Mouse (Mus musculus): ENCODE results near the gene Afg1l. TPM values are rescaled to one million over a fixed set of nuclear protein-coding genes. Genes with fewer than 3 reads are reported as not detected.

Afg1l gene
- polyA plus RNA-seq, 1 experiment from 2014 or later, result 9.6 TPM

DNA sequence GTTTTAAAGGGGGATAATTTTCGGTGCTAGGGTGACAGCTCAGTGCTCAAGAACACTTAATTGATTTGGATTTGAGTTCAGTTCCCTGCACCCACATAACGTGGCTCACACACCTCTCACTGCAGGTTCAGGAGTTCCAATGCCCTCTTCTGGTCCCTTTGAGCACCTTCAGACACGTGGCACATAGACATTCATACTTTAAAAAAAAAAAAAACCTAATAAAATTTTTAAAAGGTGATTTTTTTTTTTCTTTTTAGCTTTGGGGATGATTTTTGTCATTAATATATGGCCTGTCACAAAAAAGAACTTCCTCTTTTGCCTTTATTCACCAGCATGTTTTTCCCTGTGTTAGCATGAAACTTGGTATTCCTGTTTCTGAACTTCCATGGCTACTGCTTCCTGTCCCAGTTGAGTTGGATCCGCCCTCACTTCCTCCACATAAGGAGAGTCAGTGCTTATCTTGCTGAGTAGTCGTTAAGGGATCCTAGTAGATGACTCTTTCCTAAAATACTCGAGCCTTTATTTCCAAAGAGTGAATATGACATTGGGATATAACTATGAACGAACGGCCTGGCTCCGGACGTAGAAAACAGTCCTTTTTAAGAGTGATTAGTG lies 25.8 kb upstream of the Afg1l start:
- H3K9me3 ChIP-seq (ENCODE audit: control insufficient read depth, low read length), result no peaks in the 10 kb centered on the region
- H3K36me3 ChIP-seq (replicated peaks; ENCODE audit: control insufficient read depth, insufficient read depth), result peaks cover 6% of the 10 kb centered on the region
- H3K4me1 ChIP-seq (replicated peaks; ENCODE audit: control insufficient read depth, insufficient read depth, low read length), result peaks cover 15% of the 10 kb centered on the region
- no peak for ATAC-seq (ENCODE audit: low FRiP score)
- no peak overlapping the region for H3K27ac ChIP-seq
- no peaks in the 10 kb centered on the region for H3K27me3 ChIP-seq (ENCODE audit: control insufficient read depth, insufficient read depth, low read length)
- 89% methylated on average over 10 of the region's 10 CpGs for WGBS
- H3K4me3 ChIP-seq (replicated peaks; ENCODE audit: low read length), result no peak overlapping the region
- no peak overlapping the region for H3K4me2 ChIP-seq (replicated peaks)
- no peak for DNase-seq (ENCODE audit: low spot score)
- H3K9ac ChIP-seq, result no peak overlapping the region

DNA sequence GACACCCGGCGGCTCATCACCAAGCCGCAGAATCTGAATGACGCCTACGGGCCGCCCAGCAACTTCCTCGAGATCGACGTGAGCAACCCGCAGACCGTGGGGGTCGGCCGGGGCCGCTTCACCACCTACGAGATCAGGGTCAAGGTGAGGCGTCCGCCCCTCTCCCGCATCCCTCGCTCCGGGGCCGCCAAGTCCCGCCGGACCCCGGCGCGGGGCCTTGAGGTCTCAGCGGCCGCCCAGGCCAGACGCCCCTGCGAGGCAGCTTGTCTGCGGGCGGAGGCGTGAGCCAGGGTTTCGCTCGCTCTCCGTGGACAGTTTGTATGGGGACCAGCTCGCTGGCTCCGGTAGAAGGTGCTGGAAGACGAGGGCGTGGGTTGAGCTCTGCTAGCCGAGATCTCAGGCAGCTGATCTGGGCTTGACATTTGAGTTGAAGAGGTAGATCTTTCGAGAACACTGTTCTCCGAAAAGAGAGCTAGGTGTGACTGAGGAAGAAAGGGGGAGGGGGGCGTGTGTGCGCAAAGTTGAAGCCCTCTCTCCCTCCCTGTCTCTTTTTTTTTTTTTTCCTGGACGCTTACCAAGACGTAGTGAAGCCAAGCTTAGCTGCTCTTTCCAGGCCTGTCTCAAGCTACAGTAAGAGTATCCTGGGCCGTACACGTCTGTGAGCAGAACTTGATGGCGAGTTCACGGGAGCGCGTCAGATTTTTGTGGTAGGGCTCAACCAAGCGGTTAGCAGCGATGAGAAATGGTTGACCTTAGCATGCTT lies 24.2 kb upstream of the Afg1l start:
- no peaks in the 10 kb centered on the region for H3K27me3 ChIP-seq (ENCODE audit: control insufficient read depth, insufficient read depth, low read length)
- WGBS, result under 1% methylated on average over 53 of the region's 55 CpGs
- peaks cover 15% of the 10 kb centered on the region for H3K4me1 ChIP-seq (replicated peaks; ENCODE audit: control insufficient read depth, insufficient read depth, low read length)
- peak overlapping the region; percentile 93 for H3K9ac ChIP-seq
- 0 out of 2 replicates have a peak, but pooled peaks cover 3% of the 10 kb centered on the region for H3K36me3 ChIP-seq (replicated peaks; ENCODE audit: control insufficient read depth, insufficient read depth)
- H3K4me3 ChIP-seq (replicated peaks; ENCODE audit: low read length), result peak overlapping the region; percentile 90
- peak overlapping the region; percentile 84 for H3K4me2 ChIP-seq (replicated peaks)
- DNase-seq (ENCODE audit: low spot score) (peak; percentile 63), ATAC-seq (ENCODE audit: low FRiP score) (peak; percentile 32)
- H3K27ac ChIP-seq, result peak overlapping the region; percentile 98
- no peaks in the 10 kb centered on the region for H3K9me3 ChIP-seq (ENCODE audit: control insufficient read depth, low read length)

DNA sequence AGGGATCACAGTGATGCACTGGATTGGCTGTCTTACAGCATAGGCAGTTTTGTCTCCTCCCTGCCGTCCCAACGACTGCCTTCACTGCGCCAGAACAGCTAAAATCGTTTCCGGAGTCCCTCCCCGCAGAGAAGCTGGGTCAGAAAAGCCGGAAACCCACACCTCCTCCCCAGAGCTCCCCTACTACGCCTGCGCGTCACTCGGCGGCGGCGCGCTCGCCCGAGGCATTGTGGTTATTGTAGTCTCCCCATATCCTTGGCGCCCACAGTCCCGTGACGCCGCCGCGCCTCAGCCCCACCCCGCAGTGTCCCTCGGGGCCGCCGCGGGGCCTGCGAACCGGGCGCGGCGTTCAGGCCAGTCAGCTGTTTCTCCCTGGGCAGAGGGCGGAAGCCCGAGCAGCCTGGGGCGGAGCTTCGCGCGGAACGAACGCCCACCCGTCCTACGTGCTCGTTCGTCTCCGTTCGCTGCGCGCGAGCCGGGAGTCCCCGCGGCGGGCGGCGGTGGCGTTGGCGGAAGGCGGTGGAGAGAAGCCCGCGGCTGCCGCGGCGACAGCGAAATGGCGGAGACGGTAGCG lies 23.5 kb upstream of the Afg1l start, which contains the start of gene Snx3:
Snx3 (plus strand) TSS at position 256 of the 574 bp plus-strand sequence.
- DNase-seq (ENCODE audit: low spot score) (peak; percentile 94), ATAC-seq (ENCODE audit: low FRiP score) (peak; percentile 97)
- Histone ChIP-seq H3K4me3 (replicated peaks; ENCODE audit: low read length) (peak within 1 kb of the TSS; percentile 90), H3K4me2 (replicated peaks) (peak within 1 kb of the TSS; percentile 84), H3K4me1 (replicated peaks; ENCODE audit: control insufficient read depth, insufficient read depth, low read length) (peaks cover 15% of the 10 kb centered on the region), H3K36me3 (replicated peaks; ENCODE audit: control insufficient read depth, insufficient read depth) (no peaks in the 10 kb centered on the region), H3K9me3 (ENCODE audit: control insufficient read depth, low read length) (no peaks in the 10 kb centered on the region), H3K9ac (peak within 1 kb of the TSS; percentile 93), H3K27ac (peak within 1 kb of the TSS; percentile 98), H3K27me3 (ENCODE audit: control insufficient read depth, insufficient read depth, low read length) (no peaks in the 10 kb centered on the region)
- WGBS, result under 1% methylated on average over 65 of the region's 68 CpGs

DNA sequence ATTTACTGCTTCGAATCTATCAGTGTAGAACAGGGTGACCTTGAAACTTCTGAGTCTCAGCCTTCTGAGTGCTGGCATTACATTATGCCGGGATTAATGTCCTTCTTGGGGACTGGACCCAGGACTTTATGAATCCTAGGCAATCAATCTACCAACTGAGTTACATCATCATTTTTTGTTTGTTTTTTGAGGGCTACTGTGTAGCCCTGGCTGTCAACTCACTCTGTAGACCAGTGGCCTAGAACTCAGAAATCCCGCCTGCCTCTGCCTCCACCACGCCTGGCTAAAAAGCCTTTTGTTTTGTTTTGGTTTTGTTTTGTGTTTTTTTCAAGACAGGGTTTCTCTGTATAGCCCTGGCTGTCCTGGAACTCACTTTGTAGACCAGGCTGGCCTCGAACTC lies 22.8 kb upstream of the Afg1l start:
- Histone ChIP-seq H3K27ac (peak overlapping the region; percentile 98), H3K27me3 (ENCODE audit: control insufficient read depth, insufficient read depth, low read length) (no peaks in the 10 kb centered on the region), H3K9ac (peak overlapping the region; percentile 93; the same call in 1 of the 2 replicates), H3K36me3 (replicated peaks; ENCODE audit: control insufficient read depth, insufficient read depth) (no peaks in the 10 kb centered on the region), H3K9me3 (ENCODE audit: control insufficient read depth, low read length) (no peaks in the 10 kb centered on the region), H3K4me3 (replicated peaks; ENCODE audit: low read length) (peak overlapping the region; percentile 90), H3K4me1 (replicated peaks; ENCODE audit: control insufficient read depth, insufficient read depth, low read length) (peaks cover 15% of the 10 kb centered on the region), H3K4me2 (replicated peaks) (peak overlapping the region; percentile 36)
- ATAC-seq (ENCODE audit: low FRiP score) (no peak), DNase-seq (ENCODE audit: low spot score) (no peak)
- 83% methylated on average over 5 of the region's 5 CpGs for WGBS

DNA sequence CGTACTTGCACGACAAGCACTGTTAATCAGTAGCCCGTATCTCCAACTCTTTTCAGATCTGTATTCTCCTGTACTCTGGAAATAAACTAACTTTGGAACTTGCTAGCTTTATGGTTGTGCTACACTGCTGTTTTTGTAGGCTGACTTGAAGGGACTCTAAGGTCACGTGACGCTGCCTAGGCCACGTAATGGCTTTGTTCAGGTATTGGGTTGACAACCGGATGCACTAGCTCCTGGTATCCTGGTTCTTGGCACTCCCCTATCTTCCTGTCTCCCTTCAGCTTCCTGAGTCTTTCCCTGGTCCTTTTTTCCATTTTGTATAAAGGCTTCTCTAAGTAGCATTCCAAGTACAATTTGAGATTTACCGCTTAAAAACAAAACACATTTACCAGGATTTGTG lies 22.2 kb upstream of the Afg1l start:
- no peak overlapping the region for H3K4me3 ChIP-seq (replicated peaks; ENCODE audit: low read length)
- no peaks in the 10 kb centered on the region for H3K27me3 ChIP-seq (ENCODE audit: control insufficient read depth, insufficient read depth, low read length)
- no peaks in the 10 kb centered on the region for H3K9me3 ChIP-seq (ENCODE audit: control insufficient read depth, low read length)
- no peak overlapping the region for H3K9ac ChIP-seq
- DNase-seq (ENCODE audit: low spot score) (no peak), ATAC-seq (ENCODE audit: low FRiP score) (no peak)
- WGBS, result 95% methylated on average over 8 of the region's 8 CpGs
- H3K36me3 ChIP-seq (replicated peaks; ENCODE audit: control insufficient read depth, insufficient read depth), result no peaks in the 10 kb centered on the region
- H3K27ac ChIP-seq, result peak overlapping the region; percentile 98; the same call in 1 of the 2 replicates
- no peak overlapping the region for H3K4me2 ChIP-seq (replicated peaks)
- peaks cover 15% of the 10 kb centered on the region for H3K4me1 ChIP-seq (replicated peaks; ENCODE audit: control insufficient read depth, insufficient read depth, low read length)

DNA sequence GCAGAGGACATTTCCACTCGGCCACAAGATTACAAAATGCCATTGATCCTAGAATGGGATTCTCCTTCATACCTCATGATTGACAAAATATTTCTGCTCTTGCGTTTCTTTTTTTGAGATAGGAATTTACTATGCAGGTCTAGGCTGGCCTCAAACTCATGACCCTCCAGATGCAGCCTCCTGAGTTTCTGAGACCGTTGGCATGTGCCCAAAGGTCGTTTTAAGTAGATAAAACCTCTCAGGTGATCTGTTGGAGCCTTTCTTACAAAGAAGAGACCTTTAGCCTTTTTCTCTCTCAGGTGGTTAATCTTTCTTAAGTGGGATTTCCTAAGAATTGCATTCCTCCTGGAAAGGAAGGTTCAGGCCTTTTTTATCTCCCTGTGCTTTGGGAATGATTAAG lies 14.6 kb upstream of the Afg1l start:
- ATAC-seq (ENCODE audit: low FRiP score), result no peak
- no peak for DNase-seq (ENCODE audit: low spot score)
- 70% methylated on average over 4 of the region's 4 CpGs for WGBS

DNA sequence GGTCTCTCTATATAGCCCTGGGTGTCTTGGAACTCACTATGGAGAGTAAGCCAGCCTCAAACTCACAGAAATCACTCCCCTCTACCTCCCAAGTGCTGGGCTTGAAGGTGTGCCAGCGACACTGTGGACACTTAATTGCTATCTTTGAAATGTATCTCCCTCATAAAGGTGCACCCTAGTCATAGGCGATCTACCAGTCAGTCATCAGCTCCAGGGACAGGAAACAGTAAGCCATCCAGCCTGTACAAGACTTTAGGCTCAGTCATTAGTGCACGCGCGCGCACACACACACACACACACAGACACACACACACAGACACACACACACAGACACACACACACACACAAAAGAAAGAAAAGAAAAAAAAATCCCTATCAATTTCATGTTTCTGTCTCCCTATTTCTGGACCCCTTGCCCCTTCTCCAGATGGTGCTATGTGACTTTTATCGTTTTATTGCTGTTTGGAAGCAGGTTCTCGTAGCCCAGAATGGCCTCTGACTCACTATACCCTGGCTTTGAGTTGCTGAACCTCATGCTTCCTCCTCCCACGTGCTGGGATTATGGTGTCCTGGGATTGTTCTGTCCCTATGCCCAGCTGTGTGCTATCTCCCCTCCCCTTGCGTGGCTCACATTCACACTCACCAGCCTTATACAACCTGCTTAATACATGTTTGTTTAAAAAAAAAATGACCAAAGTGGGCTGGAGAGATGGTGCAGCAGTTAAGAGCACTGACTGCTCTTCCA lies 13.8 kb upstream of the Afg1l start:
- Histone ChIP-seq H3K4me3 (replicated peaks; ENCODE audit: low read length) (no peak overlapping the region), H3K36me3 (replicated peaks; ENCODE audit: control insufficient read depth, insufficient read depth) (no peaks in the 10 kb centered on the region), H3K27me3 (ENCODE audit: control insufficient read depth, insufficient read depth, low read length) (no peaks in the 10 kb centered on the region), H3K4me1 (replicated peaks; ENCODE audit: control insufficient read depth, insufficient read depth, low read length) (no peaks in the 10 kb centered on the region), H3K9ac (no peak overlapping the region), H3K9me3 (ENCODE audit: control insufficient read depth, low read length) (no peaks in the 10 kb centered on the region), H3K4me2 (replicated peaks) (no peak overlapping the region), H3K27ac (no peak overlapping the region)
- ATAC-seq (ENCODE audit: low FRiP score), result no peak
- WGBS, result 87% methylated on average over 10 of the region's 10 CpGs
- DNase-seq (ENCODE audit: low spot score), result no peak

More for the DNA sequence above, 14.6 kb upstream of the Afg1l start:
- Histone ChIP-seq H3K27ac (no peak overlapping the region), H3K27me3 (ENCODE audit: control insufficient read depth, insufficient read depth, low read length) (no peaks in the 10 kb centered on the region), H3K4me3 (replicated peaks; ENCODE audit: low read length) (no peak overlapping the region), H3K9ac (no peak overlapping the region), H3K4me1 (replicated peaks; ENCODE audit: control insufficient read depth, insufficient read depth, low read length) (no peaks in the 10 kb centered on the region), H3K4me2 (replicated peaks) (no peak overlapping the region), H3K36me3 (replicated peaks; ENCODE audit: control insufficient read depth, insufficient read depth) (no peaks in the 10 kb centered on the region), H3K9me3 (ENCODE audit: control insufficient read depth, low read length) (no peaks in the 10 kb centered on the region)

DNA sequence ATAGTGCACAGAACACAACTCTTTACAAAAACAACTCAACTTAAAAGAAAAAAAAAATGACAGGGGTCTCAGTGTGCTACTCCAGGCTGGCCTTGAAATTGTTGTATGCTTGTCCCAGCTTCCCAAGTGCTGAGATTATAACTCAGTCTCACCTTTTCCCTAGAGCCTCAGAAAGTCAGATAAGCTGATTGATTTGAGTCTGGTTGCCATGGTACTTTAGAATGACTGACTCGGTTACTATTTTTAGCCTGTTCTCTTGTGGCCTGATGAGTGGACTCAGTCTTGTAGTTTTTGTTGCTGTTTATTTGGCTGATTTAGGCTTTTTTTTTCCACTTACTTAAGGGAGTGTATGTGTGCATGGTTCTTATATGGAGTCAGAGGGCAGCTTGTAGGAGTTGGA lies 12.8 kb upstream of the Afg1l start:
- Histone ChIP-seq H3K4me3 (replicated peaks; ENCODE audit: low read length) (no peak overlapping the region), H3K27me3 (ENCODE audit: control insufficient read depth, insufficient read depth, low read length) (no peaks in the 10 kb centered on the region), H3K9me3 (ENCODE audit: control insufficient read depth, low read length) (no peaks in the 10 kb centered on the region), H3K36me3 (replicated peaks; ENCODE audit: control insufficient read depth, insufficient read depth) (no peaks in the 10 kb centered on the region), H3K27ac (no peak overlapping the region), H3K9ac (no peak overlapping the region), H3K4me2 (replicated peaks) (no peak overlapping the region), H3K4me1 (replicated peaks; ENCODE audit: control insufficient read depth, insufficient read depth, low read length) (no peaks in the 10 kb centered on the region)
- ATAC-seq (ENCODE audit: low FRiP score), result no peak
- DNase-seq (ENCODE audit: low spot score), result no peak
- WGBS, result 55% methylated on average over 1 of the region's 1 CpGs
